In genomic region chr15:88861772-88862622, GRCm38 (mm10) we compare ENCODE assay signal across 7 mouse cellular contexts. TPM values are rescaled to one million over a fixed set of nuclear protein-coding genes. Genes with fewer than 3 reads are reported as not detected.
DNase-seq lines count a peak whose midpoint lies in the region; ATAC-seq and TF ChIP-seq lines count a peak whose summit lies in the region.

Gene Pim3, plus strand, starts transcription at chr15:88862186.

- peak within 1 kb of the TSS; percentile 83 for H3K4me3 ChIP-seq in intestine, postnatal 0 days (ENCODE audit: low read depth, low read length)
- peak within 1 kb of the TSS; percentile 86 for H3K4me3 ChIP-seq in midbrain, embryonic 12.5 days
- H3K4me3 ChIP-seq in small intestine, adult 2 months (ENCODE audit: low read depth, low read length), result peak within 1 kb of the TSS; percentile 89

- H3K27ac ChIP-seq in intestine, postnatal 0 days (ENCODE audit: low read depth, low read length), result peak within 1 kb of the TSS; percentile 97
- peak within 1 kb of the TSS; percentile 95 for H3K27ac ChIP-seq in midbrain, embryonic 12.5 days (replicated peaks)
- H3K27ac ChIP-seq in small intestine, adult 2 months (ENCODE audit: insufficient read depth, low read depth, low read length), result peak within 1 kb of the TSS; percentile 90

- WGBS in intestine, postnatal 0 days, result under 1% methylated on average over 105 of the region's 107 CpGs
- under 1% methylated on average over 107 of the region's 107 CpGs for WGBS in midbrain, embryonic 12.5 days
- under 1% methylated on average over 107 of the region's 107 CpGs for WGBS in small intestine, adult 2 months

- H3K36me3 ChIP-seq in intestine, postnatal 0 days (ENCODE audit: control insufficient read depth, insufficient read depth), result peaks cover 17% of the 10 kb centered on the region; the same call in 1 of the 2 replicates
- H3K36me3 ChIP-seq in midbrain, embryonic 12.5 days, result peaks cover 26% of the 10 kb centered on the region
- peaks cover 22% of the 10 kb centered on the region for H3K36me3 ChIP-seq in small intestine, adult 2 months (ENCODE audit: control insufficient read depth, insufficient read depth, low read length)

- TF ChIP-seq POLR2A in small intestine, adult 2 months (IDR thresholded peaks at IDR 0.05; ENCODE audit: low read depth, low read length), result peak; percentile 98

- peak; percentile 2; the same call in 1 of the 2 replicates for TF ChIP-seq CTCF in intestine, postnatal 0 days (IDR thresholded peaks at IDR 0.05; ENCODE audit: low read depth)
- TF ChIP-seq CTCF in small intestine, adult 2 months (IDR thresholded peaks at IDR 0.05; ENCODE audit: extremely low read depth, insufficient read length, insufficient replicate concordance, low read depth, low read length), result no peak

- peak; percentile 81 for ATAC-seq in intestine, postnatal 0 days
- peak; percentile 82 for ATAC-seq in midbrain, embryonic 12.5 days (ENCODE audit: low FRiP score, low read depth)

- H3K4me2 ChIP-seq in intestine, postnatal 0 days (replicated peaks; ENCODE audit: low read depth), result peak within 1 kb of the TSS; percentile 74
- peak within 1 kb of the TSS; percentile 96 for H3K4me2 ChIP-seq in midbrain, embryonic 12.5 days (replicated peaks)

- H3K9ac ChIP-seq in intestine, postnatal 0 days (ENCODE audit: low read depth, low read length), result peak within 1 kb of the TSS; percentile 91
- H3K9ac ChIP-seq in midbrain, embryonic 12.5 days (replicated peaks), result peak within 1 kb of the TSS; percentile 89

- DNase-seq in adrenal gland, adult 8-10 months, result peak; percentile 97
- peak; percentile 95 for DNase-seq in embryo, embryonic 9.5 days (ENCODE audit: extremely low spot score)
- no peak for DNase-seq in gonadal fat pad, adult 2 months (ENCODE audit: low read depth)
- peak; percentile 96 for DNase-seq in left cerebral cortex, postnatal 4 days

- H3K4me1 ChIP-seq in intestine, postnatal 0 days (replicated peaks; ENCODE audit: control insufficient read depth, insufficient read depth, low read length), result peaks cover 9% of the 10 kb centered on the region; the same call in 1 of the 2 replicates
- H3K4me1 ChIP-seq in midbrain, embryonic 12.5 days, result peaks cover 28% of the 10 kb centered on the region
- H3K4me1 ChIP-seq in small intestine, adult 2 months (ENCODE audit: control insufficient read depth, insufficient read depth, insufficient read length, low read length), result peaks cover 33% of the 10 kb centered on the region

- intact Hi-C loops in left cerebral cortex, postnatal 4 days (cut with DNase I), result no loop called here

- H3K27me3 ChIP-seq in intestine, postnatal 0 days (replicated peaks; ENCODE audit: control insufficient read depth, insufficient read depth, low read length), result no peaks in the 10 kb centered on the region
- H3K27me3 ChIP-seq in midbrain, embryonic 12.5 days, result peaks cover 10% of the 10 kb centered on the region
- no peaks in the 10 kb centered on the region for H3K27me3 ChIP-seq in small intestine, adult 2 months (ENCODE audit: control insufficient read depth, insufficient read depth, low read length)

- H3K9me3 ChIP-seq in intestine, postnatal 0 days (ENCODE audit: control insufficient read depth), result no peaks in the 10 kb centered on the region
- no peaks in the 10 kb centered on the region for H3K9me3 ChIP-seq in midbrain, embryonic 12.5 days

RNA-seq across cellular contexts. Expression of gene Pim3, which starts in this region (rescaled TPM):
- 100 to 1,000 TPM in 1 of 4 experiments, 10 to 100 TPM in 3; 62.7 to 164 (median 75.8) TPM for total RNA-seq in adrenal gland, adult 8-10 months (2022)
- 51.8 and 58.9 TPM in 2 replicates for polyA plus RNA-seq in gonadal fat pad, adult 2 months (2012; rRNA removed)
- polyA plus RNA-seq in intestine, postnatal 0 days (2015; fragmentation: Nextera tagmentation; extraction: Ambion mirVana), result 28.0 and 36.8 TPM in 2 replicates
- 10 to 100 TPM; 44.6 to 49.3 TPM for total RNA-seq in left cerebral cortex, postnatal 4 days (2021)
- polyA plus RNA-seq in midbrain, embryonic 12.5 days (2016; fragmentation: Nextera tagmentation; extraction: Ambion mirVana), result 41.4 and 49.3 TPM in 2 replicates
- 38.3 and 60.3 TPM in 2 replicates for polyA plus RNA-seq in small intestine, adult 2 months (2012; rRNA removed)
